Mouse (Mus musculus) myocyte (in vitro differentiated cells): ENCODE data around the gene Tnip1.

Experiments
- POLR2A ChIP-seq: IDR thresholded peaks from one replicate; pipeline ENCODE4 v1.6.1; 2011; ENCODE audit warnings: low read depth, mild to moderate bottlenecking, control low read depth, moderate library complexity; ENCODE audit not compliant: insufficient read length
- TCF12 ChIP-seq: IDR thresholded peaks from one replicate; pipeline ENCODE4 v1.6.1; 2011; ENCODE audit warnings: mild to moderate bottlenecking, control low read depth; ENCODE audit not compliant: poor library complexity, insufficient read depth, severe bottlenecking

DNA sequence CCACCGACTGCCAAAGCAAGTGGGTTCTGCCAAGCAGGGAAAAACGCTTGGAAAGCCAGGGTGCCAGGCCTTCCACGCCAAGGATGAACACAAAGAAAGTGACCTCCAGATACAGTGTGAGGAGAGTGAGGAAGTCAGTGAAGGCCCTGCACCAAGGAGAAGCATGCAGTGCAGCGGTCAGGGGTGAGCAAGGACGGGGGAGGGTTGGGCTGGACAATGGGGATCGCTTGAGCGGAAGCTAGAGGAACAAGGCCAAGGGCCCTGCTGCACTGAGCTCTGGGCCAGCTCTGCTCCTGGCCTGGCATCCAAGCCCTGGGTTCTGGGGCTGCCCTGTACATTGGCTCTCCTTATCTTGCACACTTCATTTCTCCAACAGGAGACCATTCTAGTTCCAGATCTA, 22.7 kb downstream of the Tnip1 start:
- TF ChIP-seq TCF12 (no peak), POLR2A (no peak)
